Mouse (Mus musculus) hindbrain, embryonic 11.5 days (tissue): ENCODE data around the gene Nhlh1. TPM values are rescaled to one million over a fixed set of nuclear protein-coding genes. Genes with fewer than 3 reads are reported as not detected.

ENCODE experiments used
- ATAC-seq: fragments of 200-750 bp; cut with Nextera tagmentation; 2 replicates; pipeline ENCODE4 v1.8.0; 2017; ENCODE audit warnings: mild to moderate bottlenecking, moderate TSS enrichment, moderate library complexity; ENCODE audit not compliant: low FRiP score
- DNase-seq: peaks from one replicate; pipeline ENCODE4 v3.0.0-alpha.2; 2015; ENCODE audit warnings: low spot score
- H3K27ac ChIP-seq: fragments of 300-500 bp; sonication (generic); 2 replicates; pipeline ENCODE4 v1.5.1; 2014; ENCODE audit warnings: mild to moderate bottlenecking, low read depth, low read length
- H3K27me3 ChIP-seq: fragments of 300-500 bp; sonication (generic); 2 replicates; pipeline ENCODE4 v1.6.1; 2014; ENCODE audit warnings: mild to moderate bottlenecking, low read length, moderate library complexity, mixed read lengths; ENCODE audit not compliant: control insufficient read depth, insufficient read depth
- H3K36me3 ChIP-seq: fragments of 300-500 bp; sonication (generic); 2 replicates; pipeline ENCODE4 v1.6.1; 2014; ENCODE audit warnings: mild to moderate bottlenecking, low read length, moderate library complexity, mixed read lengths; ENCODE audit not compliant: control insufficient read depth, insufficient read depth
- H3K4me1 ChIP-seq: fragments of 300-500 bp; sonication (generic); replicated peaks from 2 replicates; pipeline ENCODE4 v1.6.1; 2014; ENCODE audit warnings: low read length, mixed read lengths; ENCODE audit not compliant: control insufficient read depth, insufficient read depth
- H3K4me2 ChIP-seq: fragments of 300-500 bp; sonication (generic); replicated peaks from 2 replicates; pipeline ENCODE4 v1.6.1; 2014; ENCODE audit warnings: mild to moderate bottlenecking, low read depth, low read length
- H3K4me3 ChIP-seq: fragments of 300-500 bp; sonication (generic); 2 replicates; pipeline ENCODE4 v1.5.1; 2014; ENCODE audit warnings: low read depth, low read length
- H3K9ac ChIP-seq: fragments of 300-500 bp; sonication (generic); 2 replicates; pipeline ENCODE4 v1.6.1; 2014; ENCODE audit warnings: low read depth, low read length
- H3K9me3 ChIP-seq: fragments of 300-500 bp; sonication (generic); 2 replicates; pipeline ENCODE4 v1.6.1; 2016; ENCODE audit warnings: low read length; ENCODE audit not compliant: control insufficient read depth
- WGBS: fragments of 180-500 bp; shearing (Covaris S2); extraction: QIAGEN DNeasy Blood & Tissue Kit; methylation state at CpG from one replicate; pipeline ENCODE4 v1.1.7; 2014; 5-methylcytosine and 5-hydroxymethylcytosine counted together
- polyA plus RNA-seq: library from polyadenylated mRNA; unstranded; fragments of >200 nt; fragmentation: Nextera tagmentation; extraction: Ambion mirVana; gene quantifications from 2 replicates; pipeline ENCODE4 v1.2.1, GENCODE M21; 2014

Gene Nhlh1
- polyA plus RNA-seq, 1 experiment from 2014 or later, result 20.5 TPM

GRCm38 (mm10) chr1:172016031-172016430 is 41.3 kb downstream of the Nhlh1 start:
- H3K27ac ChIP-seq, result peak overlapping the region; percentile 95
- no peaks in the 10 kb centered on the region for H3K9me3 ChIP-seq
- no peaks in the 10 kb centered on the region for H3K27me3 ChIP-seq
- H3K9ac ChIP-seq, result peak overlapping the region; percentile 40
- 51% methylated on average over 8 of the region's 8 CpGs for WGBS
- ATAC-seq, result no peak
- H3K36me3 ChIP-seq, result peaks cover 4% of the 10 kb centered on the region; the same call in 1 of the 2 replicates
- H3K4me2 ChIP-seq, result peak overlapping the region; percentile 37
- DNase-seq, result no peak
- peaks cover 60% of the 10 kb centered on the region for H3K4me1 ChIP-seq
- no peak overlapping the region for H3K4me3 ChIP-seq

- ATAC-seq (no peak), DNase-seq (no peak)
- Histone ChIP-seq H3K27ac (peak overlapping the region; percentile 95), H3K9me3 (no peaks in the 10 kb centered on the region), H3K27me3 (no peaks in the 10 kb centered on the region), H3K4me1 (peaks cover 54% of the 10 kb centered on the region), H3K4me3 (no peak overlapping the region), H3K9ac (peak overlapping the region; percentile 40), H3K4me2 (peak overlapping the region; percentile 37), H3K36me3 (peaks cover 9% of the 10 kb centered on the region; the same call in 1 of the 2 replicates)
- WGBS, result 55% methylated on average over 9 of the region's 9 CpGs
Observed at GRCm38 (mm10) chr1:172015312-172015939, 41.9 kb downstream of the Nhlh1 start.

- Histone ChIP-seq H3K36me3 (peaks cover 10% of the 10 kb centered on the region; the same call in 1 of the 2 replicates), H3K27ac (peak overlapping the region; percentile 95), H3K4me3 (no peak overlapping the region), H3K9ac (no peak overlapping the region), H3K9me3 (no peaks in the 10 kb centered on the region), H3K4me2 (peak overlapping the region; percentile 29), H3K4me1 (peaks cover 48% of the 10 kb centered on the region), H3K27me3 (no peaks in the 10 kb centered on the region)
- DNase-seq, result no peak
- ATAC-seq, result no peak
- WGBS, result 36% methylated on average over 9 of the region's 9 CpGs
Observed at GRCm38 (mm10) chr1:172014771-172015170, 42.6 kb downstream of the Nhlh1 start.

- Histone ChIP-seq H3K9me3 (no peaks in the 10 kb centered on the region), H3K27me3 (no peaks in the 10 kb centered on the region), H3K36me3 (peaks cover 32% of the 10 kb centered on the region), H3K27ac (peak overlapping the region; percentile 39; the same call in 1 of the 2 replicates), H3K4me1 (peaks cover 34% of the 10 kb centered on the region), H3K4me3 (no peak overlapping the region), H3K9ac (no peak overlapping the region), H3K4me2 (no peak overlapping the region)
- peak; percentile 87 for DNase-seq
- 27% methylated on average over 5 of the region's 5 CpGs for WGBS
- no peak for ATAC-seq
Observed at GRCm38 (mm10) chr1:172012030-172012429, 45.3 kb downstream of the Nhlh1 start.

- H3K4me2 ChIP-seq, result no peak overlapping the region
- no peaks in the 10 kb centered on the region for H3K27me3 ChIP-seq
- no peaks in the 10 kb centered on the region for H3K9me3 ChIP-seq
- DNase-seq (no peak), ATAC-seq (no peak)
- H3K36me3 ChIP-seq, result peaks cover 41% of the 10 kb centered on the region
- H3K27ac ChIP-seq, result no peak overlapping the region
- H3K9ac ChIP-seq, result no peak overlapping the region
- peaks cover 20% of the 10 kb centered on the region for H3K4me1 ChIP-seq
- no peak overlapping the region for H3K4me3 ChIP-seq
- WGBS, result 84% methylated on average over 20 of the region's 20 CpGs
Observed at GRCm38 (mm10) chr1:172010042-172010824, 47.1 kb downstream of the Nhlh1 start.

GRCm38 (mm10) chr1:172009406-172009805 is 48.0 kb downstream of the Nhlh1 start:
- H3K9ac ChIP-seq, result no peak overlapping the region
- 95% methylated on average over 21 of the region's 21 CpGs for WGBS
- peaks cover 15% of the 10 kb centered on the region for H3K4me1 ChIP-seq
- ATAC-seq, result no peak
- H3K27ac ChIP-seq, result no peak overlapping the region
- H3K9me3 ChIP-seq, result no peaks in the 10 kb centered on the region
- no peaks in the 10 kb centered on the region for H3K27me3 ChIP-seq
- DNase-seq, result no peak
- H3K36me3 ChIP-seq, result peaks cover 45% of the 10 kb centered on the region
- H3K4me2 ChIP-seq, result no peak overlapping the region
- H3K4me3 ChIP-seq, result no peak overlapping the region

- ATAC-seq (no peak), DNase-seq (no peak)
- 86% methylated on average over 9 of the region's 9 CpGs for WGBS
- Histone ChIP-seq H3K4me3 (no peak overlapping the region), H3K27me3 (no peaks in the 10 kb centered on the region), H3K4me2 (no peak overlapping the region), H3K27ac (no peak overlapping the region), H3K4me1 (peaks cover 7% of the 10 kb centered on the region), H3K9me3 (no peaks in the 10 kb centered on the region), H3K36me3 (peaks cover 46% of the 10 kb centered on the region), H3K9ac (no peak overlapping the region)
Observed at GRCm38 (mm10) chr1:172008351-172008750, 49.0 kb downstream of the Nhlh1 start.

- WGBS, result 97% methylated on average over 21 of the region's 21 CpGs
- DNase-seq, result no peak
- no peak overlapping the region for H3K4me3 ChIP-seq
- peaks cover 46% of the 10 kb centered on the region for H3K36me3 ChIP-seq
- H3K4me1 ChIP-seq, result peaks cover 4% of the 10 kb centered on the region
- no peak overlapping the region for H3K27ac ChIP-seq
- H3K27me3 ChIP-seq, result no peaks in the 10 kb centered on the region
- H3K9me3 ChIP-seq, result no peaks in the 10 kb centered on the region
- H3K4me2 ChIP-seq, result no peak overlapping the region
- ATAC-seq, result no peak
- no peak overlapping the region for H3K9ac ChIP-seq
Observed at GRCm38 (mm10) chr1:172007761-172008160, 49.6 kb downstream of the Nhlh1 start.
